Mouse (Mus musculus): Measurements from ENCODE around the gene Asic2. TPM values are rescaled to one million over a fixed set of nuclear protein-coding genes. Genes with fewer than 3 reads are reported as not detected.

Gene Asic2
- total RNA-seq, 2 experiments from 2014 or later, result not detected

- no peak for ATAC-seq (replicated peaks; ENCODE audit: low FRiP score, poor library complexity, severe bottlenecking)
These were observed 873.7 kb downstream of the Asic2 start for GRCm38 (mm10) chr11:81094581-81094980.

GRCm38 (mm10) chr11:81092161-81092560, 876.1 kb downstream of the Asic2 start:
- no peak for ATAC-seq (replicated peaks; ENCODE audit: low FRiP score, poor library complexity, severe bottlenecking)

GRCm38 (mm10) chr11:81083822-81084221, 884.4 kb downstream of the Asic2 start:
- no peak for ATAC-seq (replicated peaks; ENCODE audit: low FRiP score, poor library complexity, severe bottlenecking)

GRCm38 (mm10) chr11:81080076-81080805, 888.0 kb downstream of the Asic2 start:
- no peak for ATAC-seq (replicated peaks; ENCODE audit: low FRiP score, poor library complexity, severe bottlenecking)

GRCm38 (mm10) chr11:81079237-81079636, 889.0 kb downstream of the Asic2 start:
- ATAC-seq (replicated peaks; ENCODE audit: low FRiP score, poor library complexity, severe bottlenecking), result no peak

GRCm38 (mm10) chr11:81071836-81072235, 896.4 kb downstream of the Asic2 start:
- ATAC-seq (replicated peaks; ENCODE audit: low FRiP score, poor library complexity, severe bottlenecking), result no peak

GRCm38 (mm10) chr11:81065386-81065785, 902.9 kb downstream of the Asic2 start:
- ATAC-seq (replicated peaks; ENCODE audit: low FRiP score, poor library complexity, severe bottlenecking), result no peak

GRCm38 (mm10) chr11:81064006-81064405, 904.3 kb downstream of the Asic2 start:
- ATAC-seq (replicated peaks; ENCODE audit: low FRiP score, poor library complexity, severe bottlenecking), result no peak

- no peak for ATAC-seq (replicated peaks; ENCODE audit: low FRiP score, poor library complexity, severe bottlenecking)
These were observed 908.2 kb downstream of the Asic2 start for GRCm38 (mm10) chr11:81060077-81060476.

GRCm38 (mm10) chr11:81059546-81059945, 908.7 kb downstream of the Asic2 start:
- ATAC-seq (replicated peaks; ENCODE audit: low FRiP score, poor library complexity, severe bottlenecking), result no peak

GRCm38 (mm10) chr11:81057506-81057905, 910.8 kb downstream of the Asic2 start:
- ATAC-seq (replicated peaks; ENCODE audit: low FRiP score, poor library complexity, severe bottlenecking), result no peak

- no peak for ATAC-seq (replicated peaks; ENCODE audit: low FRiP score, poor library complexity, severe bottlenecking)
These were observed 911.5 kb downstream of the Asic2 start for GRCm38 (mm10) chr11:81056776-81057175.

GRCm38 (mm10) chr11:81055446-81056145, 912.7 kb downstream of the Asic2 start:
- ATAC-seq (replicated peaks; ENCODE audit: low FRiP score, poor library complexity, severe bottlenecking), result no peak

- no peak for ATAC-seq (replicated peaks; ENCODE audit: low FRiP score, poor library complexity, severe bottlenecking)
These were observed 914.4 kb downstream of the Asic2 start for GRCm38 (mm10) chr11:81053826-81054225.

- no peak for ATAC-seq (replicated peaks; ENCODE audit: low FRiP score, poor library complexity, severe bottlenecking)
These were observed 926.6 kb downstream of the Asic2 start for GRCm38 (mm10) chr11:81041671-81042070.

GRCm38 (mm10) chr11:81039976-81040375, 928.3 kb downstream of the Asic2 start:
- ATAC-seq (replicated peaks; ENCODE audit: low FRiP score, poor library complexity, severe bottlenecking), result no peak

- ATAC-seq (replicated peaks; ENCODE audit: low FRiP score, poor library complexity, severe bottlenecking), result no peak
These were observed 936.1 kb downstream of the Asic2 start for GRCm38 (mm10) chr11:81032151-81032550.

GRCm38 (mm10) chr11:81014776-81015175, 953.5 kb downstream of the Asic2 start:
- no peak for ATAC-seq (replicated peaks; ENCODE audit: low FRiP score, poor library complexity, severe bottlenecking)

- ATAC-seq (replicated peaks; ENCODE audit: low FRiP score, poor library complexity, severe bottlenecking), result no peak
These were observed 954.8 kb downstream of the Asic2 start for GRCm38 (mm10) chr11:81013501-81013900.

- ATAC-seq (replicated peaks; ENCODE audit: low FRiP score, poor library complexity, severe bottlenecking), result no peak
These were observed 957.5 kb downstream of the Asic2 start for GRCm38 (mm10) chr11:81010766-81011165.

GRCm38 (mm10) chr11:81009366-81009765, 958.9 kb downstream of the Asic2 start:
- ATAC-seq (replicated peaks; ENCODE audit: low FRiP score, poor library complexity, severe bottlenecking), result no peak
